Mouse (Mus musculus): ENCODE data around the gene E130208F15Rik. TPM values are rescaled to one million over a fixed set of nuclear protein-coding genes. Genes with fewer than 3 reads are reported as not detected.

Gene E130208F15Rik
- total RNA-seq, 2 experiments from 2014 or later, result 2.8 TPM

DNA sequence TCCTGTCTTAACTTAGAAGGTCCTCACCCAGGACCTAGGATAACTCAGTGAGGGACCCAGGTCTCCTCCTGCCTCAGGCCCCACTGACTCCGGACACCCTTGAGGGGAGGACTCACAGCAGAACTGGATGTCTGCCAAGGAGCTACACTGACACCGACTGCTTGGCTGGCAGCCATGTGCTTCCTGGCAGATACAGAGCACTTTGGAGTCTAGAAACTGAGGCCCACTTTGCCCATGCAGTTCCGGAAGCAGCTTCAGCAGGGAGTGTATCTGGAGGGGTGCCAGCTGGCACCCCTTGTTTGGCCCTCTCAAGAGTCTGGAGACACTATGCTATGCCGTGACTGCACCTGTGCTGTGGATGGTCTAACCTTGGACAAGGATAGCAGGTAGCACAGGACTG lies 11.9 kb downstream of the E130208F15Rik start:
- peak; percentile 87 for DNase-seq

GRCm38 (mm10) chr7:30334563-30334962 lies 13.0 kb downstream of the E130208F15Rik start:
- DNase-seq, result no peak

DNA sequence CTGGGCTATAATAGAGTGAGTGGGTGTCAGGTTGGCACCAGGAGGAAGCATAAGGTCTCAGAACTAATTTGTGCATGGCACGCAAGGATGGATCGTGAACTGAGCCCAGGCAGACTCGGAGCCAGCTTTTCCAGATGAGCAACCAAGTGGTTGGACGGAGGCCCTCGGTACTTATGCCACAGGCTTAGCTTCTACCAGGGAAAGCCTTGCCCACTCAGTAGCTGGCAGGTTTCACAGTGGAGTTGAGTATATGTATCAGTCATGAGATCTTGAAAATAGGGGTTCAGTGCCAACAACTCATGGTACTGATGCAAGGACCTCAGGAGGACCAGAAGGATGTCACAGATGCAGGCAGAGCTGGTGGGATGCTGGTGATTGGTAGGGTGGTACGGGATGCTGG lies 14.1 kb downstream of the E130208F15Rik start:
- no peak for DNase-seq

- peak; percentile 89 for DNase-seq
These were observed 14.8 kb downstream of the E130208F15Rik start for GRCm38 (mm10) chr7:30336384-30336783.

DNA sequence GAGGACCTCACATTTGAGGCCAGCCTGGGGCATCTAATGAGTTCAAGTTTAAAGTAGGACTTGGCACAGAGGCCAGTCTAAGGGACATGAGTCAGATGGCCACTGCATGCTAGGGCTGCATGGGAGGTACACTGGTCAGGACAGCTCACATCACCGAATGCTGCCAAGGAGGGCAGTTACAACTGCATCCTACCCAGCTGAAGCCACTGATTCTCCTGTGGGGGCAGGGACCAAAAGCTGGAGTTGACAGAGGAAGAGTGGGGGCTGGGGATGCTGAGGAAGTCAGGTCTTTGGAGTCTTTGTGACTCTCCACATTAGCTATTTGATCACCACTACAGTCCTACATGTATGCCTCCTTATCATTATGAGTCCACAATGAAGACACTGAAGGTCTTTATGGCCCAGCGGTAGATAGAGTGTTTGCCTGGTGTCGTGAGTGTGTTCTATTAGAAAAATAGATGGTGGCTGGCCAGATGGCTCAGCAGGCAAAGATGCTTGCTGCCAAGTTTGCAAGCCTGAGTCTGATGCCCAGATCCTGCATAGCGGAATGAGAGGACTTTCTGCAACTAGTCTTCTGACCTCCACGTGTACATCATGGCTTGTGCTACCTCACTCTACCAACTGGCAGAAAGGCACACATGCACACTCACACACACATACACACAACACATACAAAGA lies 18.0 kb downstream of the E130208F15Rik start:
- no peak for DNase-seq

- DNase-seq, result peak; percentile 87
These were observed 25.3 kb downstream of the E130208F15Rik start for GRCm38 (mm10) chr7:30346635-30347379.

DNA sequence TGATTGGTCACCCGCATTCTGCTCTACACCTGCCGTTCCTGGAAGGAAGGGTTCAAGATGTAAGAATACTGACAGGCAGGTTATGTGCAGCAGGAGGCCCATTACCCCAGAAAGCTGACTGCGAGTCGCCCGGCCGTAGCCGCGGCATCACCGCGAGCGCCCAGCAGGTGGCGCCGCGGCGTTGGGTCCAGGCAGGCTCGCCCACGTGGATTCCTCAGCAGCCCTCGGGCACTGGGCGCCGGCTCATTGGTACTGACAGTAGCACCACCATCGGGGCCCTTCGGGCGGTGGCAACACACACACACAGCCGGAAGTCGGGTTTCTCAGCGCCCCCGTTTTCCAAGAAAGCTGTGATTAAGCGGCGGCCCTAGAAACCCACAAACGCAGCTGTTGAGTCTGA lies 26.3 kb downstream of the E130208F15Rik start:
- DNase-seq, result peak; percentile 80

GRCm38 (mm10) chr7:30353279-30353822 lies 31.8 kb downstream of the E130208F15Rik start:
- DNase-seq, result peak; percentile 87

DNA sequence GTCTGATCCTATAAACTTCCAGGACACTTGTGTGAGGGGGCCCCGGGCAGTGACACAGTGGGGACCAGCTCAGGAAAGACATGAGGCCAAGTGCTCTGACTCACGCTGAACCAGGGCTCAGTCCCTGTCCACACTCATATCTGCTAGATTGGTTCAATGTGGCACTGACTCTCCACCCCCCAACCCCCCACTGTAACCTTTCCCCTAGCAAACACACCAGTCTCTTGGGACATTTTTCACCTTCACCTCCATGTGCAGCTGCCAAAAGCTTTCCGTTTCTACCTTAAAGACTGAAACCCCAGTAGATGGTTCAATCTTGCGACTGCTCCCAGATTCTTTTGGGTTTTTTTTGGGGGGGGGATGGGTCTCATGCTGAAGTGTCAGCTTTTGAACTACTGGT lies 32.5 kb downstream of the E130208F15Rik start:
- no peak for DNase-seq

GRCm38 (mm10) chr7:30358378-30359186 lies 37.0 kb downstream of the E130208F15Rik start:
- no peak for DNase-seq

GRCm38 (mm10) chr7:30359276-30359865 lies 37.8 kb downstream of the E130208F15Rik start:
- DNase-seq, result no peak

GRCm38 (mm10) chr7:30360028-30360427 lies 38.5 kb downstream of the E130208F15Rik start:
- peak; percentile 65 for DNase-seq

- peak; percentile 70 for DNase-seq
These were observed 41.3 kb downstream of the E130208F15Rik start, which contains the start of gene Lrfn3 for GRCm38 (mm10) chr7:30362652-30363343. Gene Lrfn3 (minus strand): TSS chr7:30362772.

DNA sequence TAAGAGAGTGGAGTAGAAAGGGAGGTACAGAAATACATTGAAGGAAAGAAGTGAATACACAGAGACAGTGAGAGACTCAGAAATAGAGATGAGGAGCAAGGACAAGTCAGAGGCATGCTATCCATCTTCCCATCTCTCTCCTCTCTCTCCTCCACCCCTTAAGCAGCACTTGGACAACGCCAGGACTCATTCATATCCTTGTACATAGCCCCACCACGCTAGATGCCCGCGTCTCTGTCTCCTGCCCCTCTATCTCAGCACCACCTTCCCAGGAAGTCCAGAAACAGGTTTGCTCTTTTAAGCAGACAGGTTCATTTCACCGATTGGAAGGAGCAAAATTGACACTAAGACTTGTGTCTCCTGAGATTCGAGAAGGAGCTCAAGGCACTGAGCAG lies 41.8 kb downstream of the E130208F15Rik start:
- DNase-seq, result no peak

GRCm38 (mm10) chr7:30367466-30367865 lies 45.9 kb downstream of the E130208F15Rik start:
- no peak for DNase-seq

Other genes with a start within 250 kb of the E130208F15Rik start
- gene Zfp82, start 248.8 kb upstream of the E130208F15Rik start, total RNA-seq (2021), result 1 to 10 TPM; 1.4 to 2.2 TPM
- under 1 TPM; 0.63 to 0.73 TPM for gene Gm26920, start 231.3 kb upstream of the E130208F15Rik start, total RNA-seq (2021)
- 1 to 10 TPM; 1.8 to 2.2 TPM for gene Zfp566, start 231.2 kb upstream of the E130208F15Rik start, total RNA-seq (2021)
- gene Zfp260, start 227.0 kb upstream of the E130208F15Rik start, total RNA-seq (2021), result 10 to 100 TPM; 42.0 to 44.7 TPM
- gene Zfp382, start 199.8 kb upstream of the E130208F15Rik start, total RNA-seq (2021), result 1 to 10 TPM; 4.1 to 6.5 TPM
- 10 to 100 TPM; 57.4 to 65.2 TPM for gene Zfp146, start 152.0 kb upstream of the E130208F15Rik start, total RNA-seq (2021)
- gene Cox7a1, start 137.6 kb upstream of the E130208F15Rik start, total RNA-seq (2021), result 1,000 to 10,000 TPM; 1,474 to 1,616 TPM
- 100 to 1,000 TPM; 444 to 475 TPM for gene Capns1, start 122.9 kb upstream of the E130208F15Rik start, total RNA-seq (2021)
- 100 to 1,000 TPM; 103 to 108 TPM for gene Polr2i, start 89.8 kb upstream of the E130208F15Rik start, total RNA-seq (2021)
- gene Tbcb, start 89.5 kb upstream of the E130208F15Rik start, total RNA-seq (2021), result 10 to 100 TPM; 73.6 to 81.0 TPM
- not detected for gene Ovol3, start 86.0 kb upstream of the E130208F15Rik start, total RNA-seq (2021)
- gene Thap8, start 41.6 kb upstream of the E130208F15Rik start, total RNA-seq (2021), result under 1 TPM; 0.61 to 0.63 TPM
- 10 to 100 TPM; 12.1 to 14.3 TPM for gene Wdr62, start 41.3 kb upstream of the E130208F15Rik start, total RNA-seq (2021)
- 10 to 100 TPM; 31.6 to 36.5 TPM for gene Clip3, start 30.0 kb upstream of the E130208F15Rik start, total RNA-seq (2021)
- gene Alkbh6, start 13.0 kb upstream of the E130208F15Rik start, total RNA-seq (2021), result 10 to 100 TPM; 46.8 to 49.0 TPM
- gene Syne4, start 6.9 kb upstream of the E130208F15Rik start, total RNA-seq (2021), result 10 to 100 TPM; 17.6 to 22.3 TPM
- gene Sdhaf1, start 2.2 kb downstream of the E130208F15Rik start, total RNA-seq (2021), result 10 to 100 TPM; 17.9 to 19.7 TPM
- gene Lrfn3, start 41.0 kb downstream of the E130208F15Rik start, total RNA-seq (2021), result 10 to 100 TPM; 13.2 to 15.1 TPM
- 10 to 100 TPM; 25.8 to 29.1 TPM for gene Tyrobp, start 92.0 kb downstream of the E130208F15Rik start, total RNA-seq (2021)
- 1 to 10 TPM; 3.7 to 4.9 TPM for gene Hcst, start 98.1 kb downstream of the E130208F15Rik start, total RNA-seq (2021)
- 1 to 10 TPM; 2.3 to 2.4 TPM for gene Nfkbid, start 100.0 kb downstream of the E130208F15Rik start, total RNA-seq (2021)
- gene Aplp1, start 123.8 kb downstream of the E130208F15Rik start, total RNA-seq (2021), result 10 to 100 TPM; 26.1 to 34.3 TPM
- not detected for gene Kirrel2, start 135.9 kb downstream of the E130208F15Rik start, total RNA-seq (2021)
- gene Nphs1, start 136.6 kb downstream of the E130208F15Rik start, total RNA-seq (2021), result not detected
- 10 to 100 TPM; 26.0 to 56.1 TPM for gene Prodh2, start 171.9 kb downstream of the E130208F15Rik start, total RNA-seq (2021)
- 10 to 100 TPM in 1 of 2 experiments, 1 to 10 TPM in 1; 5.0 to 11.7 TPM for gene Arhgap33, start 213.3 kb downstream of the E130208F15Rik start, total RNA-seq (2021)
- gene Hspb6, start 230.4 kb downstream of the E130208F15Rik start, total RNA-seq (2021), result 10 to 100 TPM; 25.5 to 68.9 TPM
- 10 to 100 TPM in 1 of 2 experiments, 1 to 10 TPM in 1; 5.3 to 10.1 TPM for gene Proser3, start 230.6 kb downstream of the E130208F15Rik start, total RNA-seq (2021)
- gene Lin37, start 238.1 kb downstream of the E130208F15Rik start, total RNA-seq (2021), result 10 to 100 TPM; 34.4 to 40.5 TPM
- gene U2af1l4, start 241.6 kb downstream of the E130208F15Rik start, total RNA-seq (2021), result 10 to 100 TPM; 61.4 to 71.1 TPM
- gene Gm49396, start 241.6 kb downstream of the E130208F15Rik start, total RNA-seq (2021), result 1 to 10 TPM; 2.4 to 7.1 TPM
- 100 to 1,000 TPM; 119 to 128 TPM for gene Psenen, start 241.9 kb downstream of the E130208F15Rik start, total RNA-seq (2021)
- 1 to 10 TPM; 2.6 to 4.7 TPM for gene Igflr1, start 243.7 kb downstream of the E130208F15Rik start, total RNA-seq (2021)

Data from adrenal gland, postnatal 10 days (tissue).